Mouse (Mus musculus) thymus, adult 18-20 months (tissue): ENCODE data around the gene Ppp1r26.
A peak's percentile ranks its signal among the peaks of the same experiment; 100 is the strongest.

Experiments used
- DNase-seq, 2 experiments: peaks; one replicate each; pipeline ENCODE4 v3.0.0; 2022; ENCODE audit warnings: mixed read lengths in 2 of 2

Gene Ppp1r26

GRCm38 (mm10) chr2:28446515-28447314 is at the start of gene Ppp1r26:
TSS of gene Ppp1r26 (plus strand) at chr2:28446800.
- peak in 1 of 2 experiments; percentile 9 for DNase-seq

- no peak for DNase-seq
Observed at GRCm38 (mm10) chr2:28396928-28397327, 49.7 kb upstream of the Ppp1r26 start.

GRCm38 (mm10) chr2:28397417-28398119 is 49.0 kb upstream of the Ppp1r26 start:
- DNase-seq = no peak

- DNase-seq = no peak
Observed at GRCm38 (mm10) chr2:28401647-28402046, 45.0 kb upstream of the Ppp1r26 start.

- DNase-seq = no peak
Observed at GRCm38 (mm10) chr2:28402128-28402527, 44.5 kb upstream of the Ppp1r26 start.

GRCm38 (mm10) chr2:28407796-28408195 is 38.8 kb upstream of the Ppp1r26 start:
- DNase-seq = no peak

GRCm38 (mm10) chr2:28409144-28409543 is 37.5 kb upstream of the Ppp1r26 start:
- DNase-seq = no peak

GRCm38 (mm10) chr2:28409566-28409965 is 37.0 kb upstream of the Ppp1r26 start:
- no peak for DNase-seq

GRCm38 (mm10) chr2:28412936-28413335 is 33.7 kb upstream of the Ppp1r26 start:
- no peak for DNase-seq

GRCm38 (mm10) chr2:28414116-28414756 is 32.4 kb upstream of the Ppp1r26 start:
- DNase-seq = no peak

- no peak for DNase-seq
Observed at GRCm38 (mm10) chr2:28414757-28415137, 31.9 kb upstream of the Ppp1r26 start.

GRCm38 (mm10) chr2:28415387-28416024 is 31.1 kb upstream of the Ppp1r26 start:
- no peak for DNase-seq

GRCm38 (mm10) chr2:28416511-28416910 is 30.1 kb upstream of the Ppp1r26 start:
- DNase-seq = no peak

- DNase-seq = peak; percentile 33 to 36
Observed at GRCm38 (mm10) chr2:28418034-28418433, 28.6 kb upstream of the Ppp1r26 start.

- DNase-seq = peak; percentile 12 to 17
Observed at GRCm38 (mm10) chr2:28419898-28420297, 26.7 kb upstream of the Ppp1r26 start.

GRCm38 (mm10) chr2:28423167-28423566 is 23.4 kb upstream of the Ppp1r26 start:
- DNase-seq = no peak

- no peak for DNase-seq
Observed at GRCm38 (mm10) chr2:28427226-28427625, 19.4 kb upstream of the Ppp1r26 start.

GRCm38 (mm10) chr2:28430846-28431245 is 15.8 kb upstream of the Ppp1r26 start:
- DNase-seq = no peak

GRCm38 (mm10) chr2:28432811-28433210 is 13.8 kb upstream of the Ppp1r26 start:
- DNase-seq = no peak

- no peak for DNase-seq
Observed at GRCm38 (mm10) chr2:28433512-28433911, 13.1 kb upstream of the Ppp1r26 start.

- no peak for DNase-seq
Observed at GRCm38 (mm10) chr2:28435401-28435800, 11.2 kb upstream of the Ppp1r26 start.

- no peak for DNase-seq
Observed at GRCm38 (mm10) chr2:28440842-28441241, 5.8 kb upstream of the Ppp1r26 start.

- DNase-seq = no peak
Observed at GRCm38 (mm10) chr2:28445082-28445481, 1.5 kb upstream of the Ppp1r26 start.
